ENCODE assay signal across 9 mouse cellular contexts in the genomic region with DNA sequence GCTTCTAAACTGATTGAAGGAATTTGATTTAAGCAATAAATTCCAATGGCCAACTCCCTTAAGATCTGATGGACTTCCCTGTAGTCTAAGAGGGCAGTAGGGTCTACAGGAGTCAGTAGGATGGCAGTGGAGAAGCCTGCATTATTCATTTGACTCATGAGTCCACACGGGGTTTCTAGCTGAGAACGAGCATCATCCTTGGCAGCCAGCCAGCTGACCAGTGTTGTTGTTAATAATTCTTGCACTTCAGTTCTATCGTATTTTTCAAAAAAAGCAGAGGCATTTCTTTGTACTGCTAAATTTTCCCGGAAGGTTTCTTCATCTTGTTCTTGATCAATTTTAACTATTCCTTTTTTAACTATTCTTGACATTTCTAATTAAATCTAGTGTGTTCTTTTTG.
DNase-seq lines count a peak whose midpoint lies in the region.
"Had no signal": no experiment of that assay in that cellular context is flagged by ENCODE, and none has a peak within 500 bp of the region (broad histone marks: within the 10 kb centered on the region; RNA-seq: fewer than 3 reads in every experiment).

No protein-coding gene starts in this region.

- peak; percentile 18 for DNase-seq in heart, adult 11 months
- no peak for DNase-seq in heart, adult 9 months (ENCODE audit: low spot score in 2 of 2)
- DNase-seq in kidney, postnatal 25 days: peak; percentile 38 to 65
- DNase-seq in kidney, adult 11 months: no peak
- peak; percentile 35 for DNase-seq in retina, postnatal 1 day
- DNase-seq in retina, embryonic 14.5 days (ENCODE audit: low spot score): no peak
- peak; percentile 24 for DNase-seq in brain, adult 2 months (ENCODE audit: low read depth, low spot score)
- no peak for DNase-seq in frontal cortex, postnatal 36 days (ENCODE audit: low spot score in 2 of 2)
- DNase-seq: cerebellum, postnatal 25 days had no signal

Comparison
In these comparisons a context has a peak if more than half of its experiments do, and no peak if none do; other contexts are left out.
1. DNase-seq: peak in heart, adult 11 months (single experiment), kidney, postnatal 25 days (2 of 2), retina, postnatal 1 day (single experiment) and brain, adult 2 months (single experiment); none in heart, adult 9 months (0 of 2), kidney, adult 11 months (single experiment), retina, embryonic 14.5 days (single experiment) and frontal cortex, postnatal 36 days (0 of 2).